Mouse (Mus musculus) right cerebral cortex, postnatal 14 days (tissue): Measurements from ENCODE around the gene Rasl2-9.
"Not testable (repeated sequence)": the region's sequence is repeated elsewhere in the genome, so short reads cannot be mapped to it uniquely, and the experiment has no call there.

Experiments
- DNase-seq: peaks from one replicate; pipeline ENCODE4 v3.0.0; 2022

The Rasl2-9 gene

DNA sequence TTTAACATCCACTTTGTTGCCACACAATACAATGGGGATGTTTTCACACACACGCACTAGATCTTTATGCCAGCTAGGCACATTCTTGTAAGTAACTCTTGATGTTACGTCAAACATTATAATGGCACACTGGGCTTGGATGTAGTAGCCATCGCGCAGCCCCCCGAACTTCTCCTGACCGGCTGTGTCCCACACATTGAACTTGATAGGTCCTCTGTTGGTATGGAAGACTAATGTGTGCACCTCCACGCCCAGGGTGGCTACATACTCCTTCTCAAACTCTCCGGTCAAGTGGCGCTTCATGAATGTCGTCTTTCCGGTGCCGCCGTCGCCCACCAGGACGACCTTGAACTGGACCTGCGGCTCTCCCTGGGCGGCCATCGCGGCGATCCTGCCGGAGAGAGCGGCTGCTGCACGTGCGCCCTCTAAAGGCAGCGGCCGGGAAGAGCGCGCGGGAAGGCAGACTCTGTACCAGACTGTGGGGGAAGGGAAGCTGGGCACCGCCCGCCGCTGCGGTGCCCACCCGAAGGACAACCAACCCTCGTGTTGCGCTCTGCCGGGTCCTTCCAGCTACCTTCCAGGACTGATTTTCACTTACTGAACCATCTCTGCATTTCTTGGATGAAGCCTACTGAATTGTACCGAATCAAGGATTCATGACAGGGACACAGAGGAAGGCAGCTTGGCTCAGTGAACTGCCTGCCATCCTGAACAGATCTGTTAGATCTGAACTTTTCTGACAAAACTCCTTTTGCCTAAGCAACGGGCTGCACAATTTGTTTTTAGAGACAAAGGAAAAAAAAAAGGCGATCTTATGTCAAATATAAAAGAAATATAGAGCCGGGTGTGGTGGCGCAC is at the start of gene Rasl2-9:
Gene Rasl2-9, minus strand, starts transcription at position 402 of the 858 bp plus-strand sequence.
- peak; percentile 84 for DNase-seq

DNA sequence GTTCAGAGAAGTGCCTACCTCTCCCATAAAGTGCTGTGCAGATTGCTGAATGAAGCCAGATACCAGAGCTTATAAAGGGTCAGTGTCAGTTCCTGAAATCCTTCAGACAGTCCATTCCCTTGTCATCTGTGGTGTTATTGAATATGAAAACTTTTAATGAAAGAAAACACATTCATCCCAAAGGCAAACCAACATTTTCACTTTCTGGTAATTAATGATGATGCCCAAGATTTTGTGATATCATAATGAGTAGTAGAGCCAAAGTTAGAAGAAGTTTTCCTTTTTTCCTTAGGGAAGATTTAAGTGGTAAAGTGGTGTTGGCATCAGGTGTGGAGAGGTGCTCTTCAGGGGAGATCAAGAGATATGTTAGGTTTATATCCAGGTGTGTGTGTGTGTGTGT is 23.8 kb upstream of the Rasl2-9 start, which contains the start of gene Vmn1r55:
Gene Vmn1r55, minus strand, starts transcription at position 101 of the 400 bp plus-strand sequence.
- DNase-seq = not testable (repeated sequence)

DNA sequence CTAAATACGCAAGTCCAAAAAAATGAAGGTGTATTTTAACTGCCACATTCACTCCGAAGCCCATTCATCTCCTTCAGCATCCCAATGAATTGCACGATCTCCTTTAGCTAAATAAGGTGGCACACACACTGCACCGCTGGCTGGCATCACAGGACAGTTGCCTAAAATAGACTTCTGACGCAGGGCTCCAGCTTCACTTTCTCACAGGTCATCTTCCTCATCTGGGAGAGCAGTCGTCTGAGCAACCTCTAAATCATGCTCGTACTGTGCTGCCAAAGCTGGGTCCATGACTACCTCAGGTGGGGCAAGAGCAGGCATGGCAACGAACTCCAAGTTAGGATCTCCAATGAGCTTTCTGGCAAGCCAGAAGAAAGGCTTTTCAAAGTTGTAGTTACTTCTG is 672 bp downstream of the Rasl2-9 start:
- DNase-seq = no peak

DNA sequence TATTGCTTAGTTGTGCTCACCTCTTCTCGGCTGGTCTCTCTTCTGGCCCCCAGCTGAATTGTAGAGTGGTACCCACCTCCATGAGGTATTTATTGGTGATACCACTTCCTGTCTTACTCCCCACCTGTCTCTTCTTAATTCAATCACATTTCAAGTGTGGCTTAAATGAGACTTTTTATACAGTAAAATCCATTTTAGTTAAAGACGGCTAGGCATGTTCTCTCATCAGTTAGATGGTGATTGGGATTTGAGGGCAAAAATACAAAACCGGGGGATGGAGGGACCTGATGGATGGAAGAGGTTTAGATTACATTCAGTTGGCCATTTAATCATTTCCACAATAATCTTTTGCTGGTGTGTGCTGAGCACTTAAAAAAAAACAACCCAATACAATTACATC is 8.9 kb downstream of the Rasl2-9 start, which contains the start of gene Rfpl4:
Gene Rfpl4, minus strand, starts transcription at position 101 of the 400 bp plus-strand sequence.
- DNase-seq = no peak

DNA sequence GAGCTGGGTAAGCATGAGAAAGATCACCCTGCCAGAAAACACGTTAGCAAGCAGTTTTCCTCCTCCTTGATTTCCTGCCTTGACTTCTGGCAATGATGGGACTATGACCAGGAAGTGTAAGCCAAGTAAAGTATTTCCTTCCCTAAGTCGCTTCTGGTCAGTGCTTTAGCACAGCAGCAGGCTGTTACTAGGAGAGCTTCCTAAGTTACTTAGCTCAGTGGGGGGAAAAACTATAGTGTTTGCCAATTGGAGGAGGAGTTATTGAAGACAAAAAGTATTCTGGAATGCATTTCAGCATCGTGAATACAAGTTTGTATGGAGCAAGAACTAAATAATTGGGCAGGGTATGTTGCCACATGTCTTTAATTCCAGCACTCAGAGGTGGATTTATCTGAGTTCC is 13.0 kb downstream of the Rasl2-9 start:
- no peak for DNase-seq

DNA sequence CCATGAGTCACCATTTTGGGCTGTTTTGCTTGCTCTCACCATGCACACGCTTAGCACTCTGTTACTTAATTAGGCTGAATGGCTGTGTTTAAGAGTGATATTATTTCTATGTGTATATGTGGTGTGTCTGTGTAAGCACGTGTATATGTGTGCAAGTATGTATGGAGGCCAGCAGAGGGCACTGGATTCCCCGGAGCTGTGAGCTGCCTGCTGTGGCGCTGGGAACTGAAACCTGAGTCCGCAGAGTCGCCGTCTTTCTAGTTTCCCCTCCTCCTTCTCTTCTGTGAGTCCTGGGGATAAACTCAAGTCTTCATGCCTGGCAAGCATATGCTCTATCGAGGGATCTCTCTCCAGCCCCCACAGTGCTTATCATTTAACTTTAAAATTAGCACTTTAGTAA is 16.4 kb downstream of the Rasl2-9 start:
- DNase-seq = no peak

DNA sequence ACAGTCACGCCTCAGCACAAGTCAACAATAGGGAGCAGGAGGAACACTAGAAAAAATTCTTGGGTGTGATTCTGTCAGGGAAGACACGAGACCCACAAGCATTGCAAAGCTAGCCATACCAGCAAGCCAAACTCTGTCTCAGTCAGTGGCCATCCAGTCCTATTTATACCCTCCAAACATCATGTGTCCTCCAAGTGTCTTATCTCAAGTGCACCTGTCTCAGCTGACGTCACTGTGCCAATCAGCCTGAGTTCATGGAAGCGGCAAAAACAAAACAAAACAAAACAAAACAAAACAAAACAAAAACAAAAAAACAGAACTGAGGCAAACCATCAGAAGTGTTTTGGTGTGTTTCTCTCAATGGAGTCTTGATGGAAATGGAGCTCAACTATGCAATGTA is 17.5 kb downstream of the Rasl2-9 start:
- no peak for DNase-seq

DNA sequence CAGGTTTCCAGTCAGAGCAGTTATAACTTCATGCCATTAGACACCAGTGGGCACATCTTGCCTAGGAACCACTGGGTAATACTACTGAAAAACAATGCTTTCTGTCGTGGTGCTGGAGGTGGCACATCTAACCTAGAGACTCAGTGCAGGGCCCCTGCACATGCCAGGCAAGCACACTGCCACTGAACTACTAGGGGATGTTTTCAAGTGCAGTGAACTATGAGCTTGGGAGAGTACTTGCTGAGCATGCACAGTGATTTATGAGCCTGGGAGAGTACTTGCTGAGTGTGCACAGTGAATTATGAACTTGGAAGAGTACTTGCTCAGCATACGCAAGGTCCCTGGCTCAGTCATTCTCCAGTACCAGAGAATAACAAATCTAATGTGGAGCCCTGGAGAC is 23.2 kb downstream of the Rasl2-9 start:
- no peak for DNase-seq

DNA sequence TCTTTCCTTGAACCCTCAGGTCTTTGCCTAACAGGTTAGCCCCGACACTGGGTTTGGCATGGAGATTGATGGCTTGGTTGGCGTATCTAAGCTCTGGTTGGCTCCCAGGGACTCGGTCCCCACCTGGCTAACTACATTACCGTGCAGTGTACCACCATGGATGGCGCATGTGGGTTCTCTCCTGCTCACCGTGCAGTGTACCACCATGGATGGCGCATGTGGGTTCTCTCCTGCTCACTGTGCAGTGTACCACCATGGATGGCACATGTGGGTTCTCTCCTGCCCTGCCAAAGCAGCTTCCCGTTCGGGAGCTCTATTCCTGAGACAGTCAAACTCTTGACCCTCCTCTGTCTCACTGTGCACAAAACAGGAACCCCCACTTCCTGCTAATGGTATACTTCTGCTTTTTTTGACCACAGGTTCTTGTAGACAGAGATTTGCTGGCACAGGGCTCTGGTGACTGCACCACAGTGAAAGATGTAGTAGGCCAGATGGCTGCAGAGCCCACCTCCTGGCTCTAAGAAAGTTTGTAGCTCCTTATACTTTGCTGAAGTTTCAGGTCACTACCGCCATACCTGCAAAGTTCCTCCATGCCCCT is 24.6 kb downstream of the Rasl2-9 start:
- DNase-seq = no peak

DNA sequence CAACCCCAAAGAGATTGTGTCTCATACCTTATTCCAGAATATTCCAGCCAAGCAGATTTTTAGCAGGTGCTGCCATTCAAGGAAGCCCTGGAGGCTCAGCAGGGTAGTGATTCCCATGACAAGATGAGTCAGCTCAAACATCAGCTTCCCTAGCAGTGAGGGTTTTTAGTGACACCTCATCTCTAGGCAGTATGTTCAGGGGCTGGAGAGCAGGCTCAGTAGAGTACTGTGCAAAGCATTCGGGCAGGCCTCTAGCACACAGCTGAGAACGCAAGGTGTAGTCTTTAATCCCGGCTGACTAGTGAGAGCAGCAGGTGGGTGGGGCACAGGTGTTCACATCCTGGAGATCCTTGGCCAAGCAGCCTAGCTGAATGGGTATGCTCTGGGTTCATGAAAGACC is 26.0 kb downstream of the Rasl2-9 start:
- DNase-seq = no peak

DNA sequence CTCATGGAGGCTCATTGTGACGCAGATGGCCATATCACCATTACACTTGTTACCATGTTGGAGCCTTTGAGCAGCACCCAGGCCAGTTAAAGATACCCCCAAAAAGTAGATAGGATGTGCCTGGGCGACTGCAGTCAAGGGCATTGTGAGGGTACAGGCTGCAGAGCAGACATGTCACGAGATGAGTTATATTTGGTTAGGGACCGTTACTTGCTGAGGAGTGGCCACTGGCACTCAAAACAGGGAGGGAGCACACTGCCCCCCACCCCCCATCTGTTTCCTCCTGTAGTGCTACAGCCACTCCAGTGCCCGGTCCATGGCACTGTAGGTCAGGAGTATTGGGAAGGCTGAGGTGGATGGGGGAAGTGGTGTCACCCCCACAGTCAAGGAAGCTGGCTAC is 27.0 kb downstream of the Rasl2-9 start:
- no peak for DNase-seq

DNA sequence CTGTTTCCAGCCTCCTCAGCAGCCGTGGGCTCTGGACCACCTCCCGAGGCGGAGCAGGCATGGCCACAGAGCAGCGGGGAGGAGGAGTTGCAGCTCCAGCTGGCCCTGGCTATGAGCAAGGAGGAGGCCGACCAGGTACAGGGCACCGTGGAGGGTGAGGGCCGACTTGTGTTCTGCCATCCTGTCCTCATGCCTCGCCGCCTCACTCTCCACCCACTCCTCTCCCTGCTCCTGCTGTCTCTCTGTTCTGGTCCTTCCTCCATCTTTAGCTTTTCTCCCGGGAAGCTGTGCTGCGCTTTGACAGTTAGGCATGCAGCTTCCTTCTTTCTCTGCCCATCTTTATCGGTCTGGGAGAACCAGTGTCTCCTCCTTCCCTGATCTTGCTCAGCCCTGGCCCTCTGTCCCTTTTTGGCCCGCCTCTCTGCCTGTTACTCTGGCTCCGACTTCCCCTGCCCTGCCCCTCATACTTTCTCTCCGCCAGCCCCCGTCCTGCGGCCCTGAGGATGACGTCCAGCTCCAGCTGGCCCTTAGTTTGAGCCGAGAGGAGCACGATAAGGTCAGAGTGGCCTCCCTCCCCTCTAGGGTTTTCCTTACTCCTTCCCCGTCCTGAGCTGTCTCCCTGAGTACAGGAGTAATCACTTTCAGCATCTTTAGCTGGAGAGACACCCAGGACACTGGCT is 32.8 kb downstream of the Rasl2-9 start:
- DNase-seq = peak; percentile 17

DNA sequence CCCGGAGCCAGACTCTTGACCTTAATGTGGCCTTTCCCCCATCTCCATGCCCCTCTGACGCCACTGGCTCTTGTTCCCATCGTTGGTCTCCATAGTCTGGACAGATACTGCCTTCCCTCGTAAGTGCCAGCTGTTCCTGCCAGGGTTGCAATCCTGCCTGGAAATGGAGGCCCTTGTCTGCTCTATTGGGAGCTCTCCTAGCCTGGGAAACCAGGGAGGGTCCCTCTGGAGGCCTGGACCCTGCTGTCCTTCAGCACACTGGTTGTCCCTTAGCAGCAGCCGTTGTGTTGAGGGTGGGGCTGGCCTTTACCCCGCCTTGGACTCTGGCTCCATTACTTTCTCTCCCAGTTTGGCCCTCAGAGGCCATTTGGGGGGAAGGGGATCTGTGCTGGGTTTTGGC is 33.4 kb downstream of the Rasl2-9 start:
- DNase-seq = no peak

DNA sequence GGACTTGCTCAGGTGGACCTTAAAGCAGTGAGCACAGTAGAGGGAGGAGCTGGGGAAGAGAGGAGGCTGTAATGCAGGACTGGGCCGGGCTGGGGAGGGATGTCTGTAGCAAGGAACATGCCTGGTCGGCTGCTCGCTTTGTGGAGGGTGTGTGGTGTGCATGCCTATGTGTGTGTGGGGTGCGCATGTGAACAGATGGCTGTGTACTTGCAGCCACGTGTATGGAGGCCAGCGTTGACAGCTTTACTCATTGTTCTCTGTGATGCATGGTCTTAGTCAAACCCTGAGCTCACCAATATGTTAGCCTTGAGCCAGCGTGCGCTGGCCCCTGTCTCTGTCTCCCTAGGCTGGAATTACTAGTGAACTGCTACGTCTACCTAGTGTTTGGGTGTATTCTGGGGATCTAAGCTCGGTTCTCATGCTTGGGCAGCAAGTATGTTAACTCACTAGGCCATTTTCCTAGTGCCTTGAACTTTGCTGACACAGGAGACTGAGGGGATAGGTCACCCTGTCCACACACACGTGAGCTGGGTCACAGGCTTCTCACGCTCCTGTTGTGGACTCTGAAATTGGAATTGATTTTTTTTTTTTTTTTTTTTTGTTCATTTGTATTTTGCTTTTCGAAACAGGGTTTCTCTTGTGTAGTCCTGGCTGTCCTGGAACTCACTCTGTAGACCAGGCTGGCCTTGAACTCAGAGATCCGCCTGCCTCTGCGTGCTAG is 34.6 kb downstream of the Rasl2-9 start:
- no peak for DNase-seq

DNA sequence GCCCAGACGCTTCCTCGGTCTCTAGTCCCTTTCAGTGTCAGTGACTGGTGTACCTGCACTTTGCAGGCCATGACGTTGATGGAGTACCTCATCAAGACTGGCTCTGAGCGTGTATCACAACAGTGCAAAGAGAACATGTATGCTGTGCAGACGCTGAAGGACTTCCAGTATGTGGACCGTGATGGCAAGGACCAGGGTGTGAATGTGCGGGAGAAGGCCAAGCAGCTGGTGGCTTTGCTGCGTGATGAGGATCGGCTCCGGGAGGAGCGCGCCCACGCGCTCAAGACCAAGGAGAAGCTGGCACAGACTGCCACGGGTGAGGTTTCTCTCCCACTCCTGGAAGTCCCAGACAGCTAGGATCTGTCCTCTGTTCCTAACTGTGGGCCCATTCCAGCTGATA is 35.9 kb downstream of the Rasl2-9 start:
- peak; percentile 38 for DNase-seq

DNA sequence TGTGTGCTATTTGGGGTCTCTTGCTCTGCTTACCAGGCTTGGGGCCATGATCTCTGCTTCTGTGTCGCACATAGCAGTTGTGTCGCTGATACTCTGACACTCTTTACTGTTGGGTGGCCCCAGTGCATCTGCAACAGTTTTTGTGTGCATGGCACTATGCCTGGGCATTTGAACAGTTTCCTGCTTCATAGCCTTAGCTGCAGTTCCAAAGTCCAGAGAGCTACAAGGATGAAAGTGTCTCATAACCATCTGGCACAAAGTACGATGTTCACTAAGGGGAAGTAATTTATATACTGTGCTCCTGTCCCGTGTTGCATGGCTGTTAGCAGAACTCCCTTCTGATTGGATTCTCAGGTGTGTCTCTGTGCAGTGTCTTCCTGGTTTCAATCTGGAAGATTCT is 37.9 kb downstream of the Rasl2-9 start:
- DNase-seq = no peak

DNA sequence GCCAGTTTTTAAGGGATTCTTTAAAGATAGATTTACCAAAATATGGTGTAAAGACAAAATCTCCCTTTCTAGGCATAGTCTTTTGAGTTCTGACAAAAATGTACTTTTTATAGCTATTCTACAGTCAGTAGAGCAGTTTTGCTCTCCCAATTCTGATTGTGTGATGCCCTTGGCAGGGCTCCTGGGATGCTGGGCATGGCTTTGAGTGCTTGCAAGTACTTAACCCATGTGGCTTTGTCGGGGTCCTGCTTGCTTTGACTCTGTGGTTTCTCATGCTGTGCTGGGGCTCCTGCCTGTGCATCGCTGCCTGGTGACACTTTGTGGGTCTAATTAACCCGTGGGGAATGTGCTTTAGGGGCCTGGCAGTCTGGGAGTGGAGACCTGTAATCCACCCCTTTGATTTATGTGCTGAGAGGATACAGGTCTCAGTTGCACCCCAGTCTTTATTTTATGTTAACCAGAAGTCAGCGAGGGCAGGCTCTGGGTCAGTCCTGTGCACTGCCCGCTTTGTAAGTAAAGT is 38.8 kb downstream of the Rasl2-9 start:
- DNase-seq = no peak

DNA sequence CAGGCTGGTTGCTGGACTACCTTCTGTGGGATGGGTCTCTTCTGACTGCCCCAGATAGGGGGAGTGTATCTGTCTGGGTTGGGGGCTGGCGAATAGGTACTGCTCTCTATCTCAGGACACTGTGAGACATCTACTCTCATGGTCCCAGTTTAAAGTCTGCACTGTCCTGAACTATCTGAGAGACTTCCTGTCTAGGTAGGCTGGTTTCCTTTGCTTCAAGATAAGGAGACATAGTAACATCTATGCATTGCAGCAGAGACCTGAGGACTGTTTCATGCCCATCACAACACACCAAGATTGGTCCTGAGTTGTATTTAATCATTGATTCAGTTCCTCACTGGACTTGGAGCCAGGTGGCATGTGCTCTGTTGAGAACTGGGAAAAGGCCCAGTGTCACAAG is 40.2 kb downstream of the Rasl2-9 start:
- DNase-seq = no peak

DNA sequence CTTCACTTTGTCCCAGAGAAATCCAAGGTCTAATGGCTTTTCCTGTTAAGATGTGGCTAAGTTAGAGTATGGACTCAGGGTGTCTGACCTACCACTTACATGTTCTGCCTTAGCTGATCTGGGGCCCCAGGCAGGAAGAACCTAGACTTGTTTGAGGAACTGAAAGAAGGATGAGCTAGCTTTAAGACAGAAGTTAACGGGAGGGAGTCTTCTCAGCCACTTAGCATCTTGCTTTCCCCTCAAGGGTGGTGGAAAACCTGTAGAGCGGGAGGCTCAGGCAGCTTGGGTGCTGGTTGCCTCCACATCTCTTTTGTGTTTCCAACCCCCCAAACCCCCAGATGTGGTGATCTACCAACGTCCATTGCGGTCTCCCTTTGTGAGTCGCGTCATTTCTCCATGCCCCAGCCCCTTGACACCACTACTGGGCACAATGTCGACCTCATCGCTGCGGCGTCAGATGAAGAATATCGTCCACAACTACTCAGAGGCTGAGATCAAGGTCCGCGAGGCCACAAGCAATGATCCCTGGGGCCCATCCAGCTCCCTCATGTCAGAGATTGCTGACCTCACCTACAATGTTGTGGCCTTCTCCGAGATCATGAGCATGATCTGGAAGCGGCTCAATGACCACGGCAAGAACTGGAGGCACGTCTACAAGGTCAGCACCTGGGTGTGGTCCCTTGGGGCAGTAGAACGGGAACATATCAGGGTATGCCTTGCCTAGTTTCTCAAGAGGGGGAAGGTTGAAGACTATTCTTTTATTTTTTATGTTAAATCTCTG is 42.2 kb downstream of the Rasl2-9 start:
- no peak for DNase-seq

DNA sequence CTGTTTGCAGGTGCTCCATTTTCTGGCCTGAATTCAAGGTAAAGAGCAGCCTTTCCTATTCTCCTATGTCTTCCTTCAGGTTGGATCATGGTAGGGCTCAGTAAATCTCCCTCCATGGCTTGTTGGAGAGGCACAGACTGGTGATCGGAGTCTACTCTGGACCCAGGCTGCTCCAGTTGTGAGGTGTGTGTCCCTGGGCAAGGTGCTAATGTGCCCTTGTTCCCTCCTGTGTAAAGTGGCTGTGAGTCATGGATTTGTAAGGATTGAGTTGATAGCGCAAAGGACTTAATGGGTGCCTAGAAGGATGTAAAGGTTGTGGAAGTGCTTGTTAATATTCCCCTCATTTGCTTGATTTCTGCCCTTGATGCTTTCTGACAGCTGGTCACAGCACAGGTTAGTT is 43.8 kb downstream of the Rasl2-9 start:
- DNase-seq = no peak

DNA sequence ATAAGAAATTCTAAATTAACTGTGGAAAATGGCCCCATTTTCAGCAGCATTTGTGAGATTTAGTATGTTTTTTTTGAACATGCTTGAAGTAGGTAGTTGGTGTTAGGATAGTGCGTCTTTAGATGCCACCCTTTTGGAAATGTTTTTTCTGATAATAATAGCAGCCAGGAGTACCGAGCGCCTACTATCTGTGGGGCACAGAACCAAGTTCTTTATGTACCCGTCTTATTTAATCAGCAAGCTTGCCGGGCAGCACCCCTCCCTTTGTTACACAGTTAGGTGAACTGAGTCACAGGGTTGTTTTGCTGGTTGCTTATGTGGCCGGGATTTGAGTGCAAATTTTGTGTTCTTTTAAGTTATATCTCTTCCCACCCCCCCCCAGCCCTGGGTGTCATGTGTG is 44.5 kb downstream of the Rasl2-9 start:
- no peak for DNase-seq

DNA sequence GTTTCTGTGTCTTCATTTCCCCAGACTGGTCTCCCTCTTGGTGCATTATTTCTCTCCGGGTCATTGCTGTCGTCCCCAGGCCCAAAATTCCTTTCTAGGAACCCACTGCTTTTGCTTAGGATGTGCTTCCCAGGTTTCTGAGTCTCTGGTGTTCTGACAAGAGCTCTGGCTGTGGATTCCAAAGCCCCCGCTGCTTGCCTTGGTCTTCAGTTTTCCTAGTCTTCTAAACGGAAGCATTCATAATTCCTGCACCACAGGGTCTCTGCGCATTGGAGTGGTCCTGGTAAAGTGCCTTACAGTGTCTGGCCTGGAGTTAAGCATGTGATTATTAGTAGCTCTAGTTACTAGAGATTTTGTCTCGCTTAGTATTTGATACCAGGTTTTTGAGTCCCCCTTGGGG is 44.9 kb downstream of the Rasl2-9 start:
- no peak for DNase-seq
